Mouse (Mus musculus) hindbrain, embryonic 11.5 days (tissue): ENCODE data around the gene Acot8. TPM values are rescaled to one million over a fixed set of nuclear protein-coding genes. Genes with fewer than 3 reads are reported as not detected.
"Not testable (repeated sequence)": the region's sequence is repeated elsewhere in the genome, so short reads cannot be mapped to it uniquely, and the experiment has no call there.

Experiments
- ATAC-seq: fragments of 200-750 bp; cut with Nextera tagmentation; 2 replicates; pipeline ENCODE4 v1.8.0; 2017; ENCODE audit warnings: mild to moderate bottlenecking, moderate TSS enrichment, moderate library complexity; ENCODE audit not compliant: low FRiP score
- DNase-seq: peaks from one replicate; pipeline ENCODE4 v3.0.0-alpha.2; 2015; ENCODE audit warnings: low spot score
- H3K27ac ChIP-seq: fragments of 300-500 bp; sonication (generic); 2 replicates; pipeline ENCODE4 v1.5.1; 2014; ENCODE audit warnings: mild to moderate bottlenecking, low read depth, low read length
- H3K27me3 ChIP-seq: fragments of 300-500 bp; sonication (generic); 2 replicates; pipeline ENCODE4 v1.6.1; 2014; ENCODE audit warnings: mild to moderate bottlenecking, low read length, moderate library complexity, mixed read lengths; ENCODE audit not compliant: control insufficient read depth, insufficient read depth
- H3K36me3 ChIP-seq: fragments of 300-500 bp; sonication (generic); 2 replicates; pipeline ENCODE4 v1.6.1; 2014; ENCODE audit warnings: mild to moderate bottlenecking, low read length, moderate library complexity, mixed read lengths; ENCODE audit not compliant: control insufficient read depth, insufficient read depth
- H3K4me1 ChIP-seq: fragments of 300-500 bp; sonication (generic); replicated peaks from 2 replicates; pipeline ENCODE4 v1.6.1; 2014; ENCODE audit warnings: low read length, mixed read lengths; ENCODE audit not compliant: control insufficient read depth, insufficient read depth
- H3K4me2 ChIP-seq: fragments of 300-500 bp; sonication (generic); replicated peaks from 2 replicates; pipeline ENCODE4 v1.6.1; 2014; ENCODE audit warnings: mild to moderate bottlenecking, low read depth, low read length
- H3K4me3 ChIP-seq: fragments of 300-500 bp; sonication (generic); 2 replicates; pipeline ENCODE4 v1.5.1; 2014; ENCODE audit warnings: low read depth, low read length
- H3K9ac ChIP-seq: fragments of 300-500 bp; sonication (generic); 2 replicates; pipeline ENCODE4 v1.6.1; 2014; ENCODE audit warnings: low read depth, low read length
- H3K9me3 ChIP-seq: fragments of 300-500 bp; sonication (generic); 2 replicates; pipeline ENCODE4 v1.6.1; 2016; ENCODE audit warnings: low read length; ENCODE audit not compliant: control insufficient read depth
- WGBS: fragments of 180-500 bp; shearing (Covaris S2); extraction: QIAGEN DNeasy Blood & Tissue Kit; methylation state at CpG from one replicate; pipeline ENCODE4 v1.1.7; 2014; 5-methylcytosine and 5-hydroxymethylcytosine counted together
- polyA plus RNA-seq: library from polyadenylated mRNA; unstranded; fragments of >200 nt; fragmentation: Nextera tagmentation; extraction: Ambion mirVana; gene quantifications from 2 replicates; pipeline ENCODE4 v1.2.1, GENCODE M21; 2014

The Acot8 gene
- polyA plus RNA-seq, 1 experiment from 2014 or later, result 11.9 TPM

- Histone ChIP-seq H3K36me3 (peaks cover 3% of the 10 kb centered on the region; the same call in 1 of the 2 replicates), H3K27me3 (no peaks in the 10 kb centered on the region), H3K9ac (no peak overlapping the region), H3K4me2 (no peak overlapping the region), H3K4me1 (peaks cover 4% of the 10 kb centered on the region), H3K27ac (no peak overlapping the region), H3K9me3 (no peaks in the 10 kb centered on the region), H3K4me3 (no peak overlapping the region)
- ATAC-seq, result no peak
- WGBS, result 93% methylated on average over 13 of the region's 13 CpGs
- no peak for DNase-seq
Observed at GRCm38 (mm10) chr2:164800252-164801004, 4.3 kb downstream of the Acot8 start.

DNA sequence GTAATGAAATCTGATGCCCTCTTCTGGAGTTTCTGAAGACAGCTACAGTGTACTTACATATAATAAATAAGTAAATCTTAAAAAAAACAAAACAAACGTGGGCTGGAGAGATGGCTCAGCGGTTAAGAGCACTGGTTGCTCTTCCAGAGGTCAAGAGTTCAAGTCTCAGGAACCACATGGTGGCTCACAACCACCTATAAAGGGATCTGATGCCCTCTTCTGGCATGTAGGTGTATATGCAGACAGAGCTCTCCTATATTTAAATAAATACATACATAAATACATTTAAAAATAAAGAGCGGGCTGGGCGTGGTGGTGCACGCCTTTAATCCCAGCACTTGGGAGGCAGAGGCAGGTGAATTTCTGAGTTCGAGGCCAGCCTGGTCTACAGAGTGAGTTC is 6.1 kb downstream of the Acot8 start:
- H3K4me2 ChIP-seq, H3K4me1 ChIP-seq, H3K27me3 ChIP-seq, H3K9me3 ChIP-seq, H3K36me3 ChIP-seq, H3K9ac ChIP-seq, H3K4me3 ChIP-seq, DNase-seq, H3K27ac ChIP-seq, ATAC-seq: not testable (repeated sequence)
- 88% methylated on average over 6 of the region's 6 CpGs for WGBS

DNA sequence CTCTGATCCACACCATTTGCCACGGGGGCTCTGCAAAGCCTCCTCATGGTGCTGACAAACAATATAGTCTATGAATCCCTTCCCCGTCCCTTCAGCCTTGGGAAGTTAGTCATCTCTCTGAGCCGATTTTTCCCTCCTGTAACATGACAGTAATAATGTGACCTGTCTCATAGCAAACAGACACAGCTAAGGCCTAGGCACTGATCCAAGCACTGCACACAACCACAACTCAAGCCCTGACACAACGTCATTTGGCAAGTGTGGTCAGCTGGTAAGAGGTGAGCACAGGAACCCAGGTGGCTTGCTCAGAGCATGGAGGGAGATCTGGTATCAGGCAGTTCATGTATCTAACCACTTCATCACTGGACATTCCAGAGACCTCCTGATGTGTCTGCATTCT is 8.8 kb downstream of the Acot8 start:
- Histone ChIP-seq H3K36me3 (peaks cover 6% of the 10 kb centered on the region; the same call in 1 of the 2 replicates), H3K9ac (no peak overlapping the region), H3K4me1 (no peaks in the 10 kb centered on the region), H3K4me3 (no peak overlapping the region), H3K27ac (no peak overlapping the region), H3K27me3 (no peaks in the 10 kb centered on the region), H3K4me2 (no peak overlapping the region), H3K9me3 (no peaks in the 10 kb centered on the region)
- no peak for ATAC-seq
- WGBS, result 90% methylated on average over 4 of the region's 4 CpGs
- no peak for DNase-seq

- H3K4me2 ChIP-seq, result no peak overlapping the region
- no peaks in the 10 kb centered on the region for H3K27me3 ChIP-seq
- 40% methylated on average over 5 of the region's 5 CpGs for WGBS
- DNase-seq, result peak; percentile 86
- peaks cover 2% of the 10 kb centered on the region; the same call in 1 of the 2 replicates for H3K36me3 ChIP-seq
- ATAC-seq, result peak; percentile 53; the same call in 1 of the 2 replicates
- H3K4me3 ChIP-seq, result no peak overlapping the region
- no peak overlapping the region for H3K27ac ChIP-seq
- H3K4me1 ChIP-seq, result no peaks in the 10 kb centered on the region
- H3K9me3 ChIP-seq, result no peaks in the 10 kb centered on the region
- no peak overlapping the region for H3K9ac ChIP-seq
Observed at GRCm38 (mm10) chr2:164794293-164794692, 10.4 kb downstream of the Acot8 start.

DNA sequence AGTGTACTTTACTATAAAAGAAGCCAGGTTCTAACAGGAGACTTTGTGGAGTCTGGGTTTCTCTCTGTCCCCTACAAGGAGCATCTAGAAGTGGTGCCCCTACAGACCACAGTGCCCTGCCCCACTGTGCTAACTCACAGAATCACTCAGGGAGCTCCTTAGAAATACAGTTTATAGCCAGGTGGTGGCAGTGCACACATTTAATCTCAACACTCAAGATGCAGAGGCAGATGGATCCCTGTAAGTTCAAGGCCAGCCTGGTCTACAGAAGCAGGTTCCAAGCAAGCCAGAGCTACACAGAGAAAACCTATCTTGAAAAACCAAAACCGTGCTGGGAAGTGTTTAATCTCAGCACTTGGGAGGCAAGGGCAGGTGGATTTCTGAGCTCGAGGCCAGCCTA is 10.9 kb downstream of the Acot8 start:
- ATAC-seq, result no peak
- WGBS, result 93% methylated on average over 2 of the region's 2 CpGs
- H3K27me3 ChIP-seq, result no peaks in the 10 kb centered on the region
- H3K27ac ChIP-seq, result no peak overlapping the region
- H3K4me1 ChIP-seq, result no peaks in the 10 kb centered on the region
- no peak overlapping the region for H3K4me2 ChIP-seq
- H3K4me3 ChIP-seq, result no peak overlapping the region
- no peak overlapping the region for H3K9ac ChIP-seq
- H3K36me3 ChIP-seq, result peaks cover 2% of the 10 kb centered on the region; the same call in 1 of the 2 replicates
- H3K9me3 ChIP-seq, result no peaks in the 10 kb centered on the region
- no peak for DNase-seq

DNA sequence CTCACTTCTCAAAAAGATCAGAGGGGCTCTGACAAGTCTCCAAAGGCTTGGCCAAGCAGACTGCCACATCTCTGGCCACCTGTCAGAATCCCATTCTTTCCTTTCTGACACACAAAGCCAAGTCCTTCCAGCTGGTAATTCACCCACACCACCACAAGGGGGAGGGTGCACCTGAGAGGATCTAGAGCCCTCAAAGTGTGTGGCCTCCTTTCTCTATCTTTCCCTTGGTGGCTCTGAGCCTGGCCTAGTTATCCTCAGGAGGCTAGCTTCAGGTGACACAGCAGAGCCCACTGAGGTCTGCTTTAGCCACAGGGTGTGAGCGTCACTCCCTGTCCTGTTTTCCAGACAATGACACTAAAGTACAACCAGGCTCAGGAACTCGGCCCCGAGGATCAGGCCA is 11.4 kb downstream of the Acot8 start:
- no peak overlapping the region for H3K9ac ChIP-seq
- H3K4me1 ChIP-seq, result no peaks in the 10 kb centered on the region
- H3K27ac ChIP-seq, result no peak overlapping the region
- no peaks in the 10 kb centered on the region for H3K9me3 ChIP-seq
- no peak overlapping the region for H3K4me3 ChIP-seq
- no peak overlapping the region for H3K4me2 ChIP-seq
- ATAC-seq, result no peak
- 83% methylated on average over 3 of the region's 3 CpGs for WGBS
- DNase-seq, result peak; percentile 70
- peaks cover 2% of the 10 kb centered on the region; the same call in 1 of the 2 replicates for H3K36me3 ChIP-seq
- no peaks in the 10 kb centered on the region for H3K27me3 ChIP-seq

DNA sequence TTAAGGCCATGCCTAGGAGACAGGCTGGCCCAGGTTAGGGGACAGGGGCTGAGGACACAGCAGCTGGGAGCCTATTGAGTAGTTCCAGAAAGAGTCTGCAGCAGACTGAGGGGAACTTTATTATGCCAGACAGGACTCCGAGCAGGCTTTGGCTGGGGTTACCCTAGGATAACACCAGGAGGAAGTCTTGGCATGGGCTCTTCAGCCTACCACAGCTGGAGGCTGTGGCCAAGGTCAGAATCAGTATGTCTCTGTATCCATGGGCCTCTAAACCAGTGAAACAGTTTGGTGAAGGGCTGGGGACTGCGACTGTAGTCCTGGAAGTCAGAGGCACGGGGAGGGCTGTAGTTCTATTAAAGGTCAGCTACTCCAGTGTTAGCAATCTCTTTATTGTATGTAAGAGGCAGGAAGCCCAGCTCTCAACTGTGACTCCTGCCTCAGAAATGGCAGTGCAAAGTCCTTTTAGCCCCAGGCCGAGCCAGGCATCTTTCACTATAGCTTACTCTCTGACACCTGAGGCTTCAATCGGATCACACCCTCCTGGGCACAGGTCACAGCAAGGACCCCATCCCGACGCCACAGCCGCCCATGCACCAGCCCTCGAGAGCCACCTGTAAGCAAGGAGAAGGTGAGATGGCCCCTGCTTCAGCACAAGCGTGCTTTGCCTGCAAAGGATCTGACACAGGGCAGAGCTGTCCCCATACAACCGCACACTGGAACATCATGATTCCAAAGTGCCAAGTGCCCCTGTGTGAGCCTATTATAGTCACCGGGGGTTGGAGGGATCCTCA is 12.1 kb downstream of the Acot8 start:
- H3K36me3 ChIP-seq, result peaks cover 2% of the 10 kb centered on the region; the same call in 1 of the 2 replicates
- no peak for ATAC-seq
- 92% methylated on average over 12 of the region's 12 CpGs for WGBS

DNA sequence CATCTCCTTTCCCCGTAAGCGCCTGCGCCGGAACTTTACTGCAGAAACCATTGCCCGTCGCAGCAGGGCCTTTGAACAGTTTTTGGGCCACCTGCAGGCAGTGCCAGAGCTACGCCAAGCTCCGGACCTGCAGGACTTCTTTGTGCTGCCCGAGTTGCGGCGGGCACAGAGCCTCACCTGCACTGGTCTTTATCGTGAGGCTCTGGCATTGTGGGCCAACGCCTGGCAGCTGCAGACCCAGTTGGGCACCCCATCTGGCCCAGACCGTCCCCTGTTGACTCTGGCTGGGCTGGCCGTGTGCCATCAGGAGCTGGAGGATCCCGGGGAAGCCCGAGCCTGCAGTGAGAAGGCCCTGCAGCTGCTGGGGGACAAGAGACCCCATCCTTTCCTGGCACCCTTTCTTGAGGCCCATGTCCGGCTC is 12.8 kb downstream of the Acot8 start:
- H3K4me3 ChIP-seq, result no peak overlapping the region
- no peaks in the 10 kb centered on the region for H3K9me3 ChIP-seq
- DNase-seq (no peak), ATAC-seq (no peak)
- no peak overlapping the region for H3K27ac ChIP-seq
- H3K36me3 ChIP-seq, result peaks cover 2% of the 10 kb centered on the region; the same call in 1 of the 2 replicates
- WGBS, result 95% methylated on average over 18 of the region's 18 CpGs
- no peak overlapping the region for H3K9ac ChIP-seq
- H3K4me2 ChIP-seq, result no peak overlapping the region
- H3K4me1 ChIP-seq, result no peaks in the 10 kb centered on the region
- H3K27me3 ChIP-seq, result no peaks in the 10 kb centered on the region

More for the DNA sequence above, 12.1 kb downstream of the Acot8 start:
- no peak overlapping the region for H3K4me2 ChIP-seq
- no peaks in the 10 kb centered on the region for H3K27me3 ChIP-seq
- DNase-seq, result no peak
- no peak overlapping the region for H3K4me3 ChIP-seq
- H3K9ac ChIP-seq, result no peak overlapping the region
- H3K27ac ChIP-seq, result no peak overlapping the region
- H3K4me1 ChIP-seq, result no peaks in the 10 kb centered on the region
- no peaks in the 10 kb centered on the region for H3K9me3 ChIP-seq
